Mouse (Mus musculus) embryonic facial prominence, embryonic 12.5 days (tissue): ENCODE data around the gene Rrp1. TPM values are rescaled to one million over a fixed set of nuclear protein-coding genes. Genes with fewer than 3 reads are reported as not detected.
A peak's percentile ranks its signal among the peaks of the same experiment; 100 is the strongest.

ENCODE experiments used
- ATAC-seq: fragments of 200-750 bp; cut with Nextera tagmentation; 2 replicates; pipeline ENCODE4 v1.8.0; 2017; ENCODE audit not compliant: insufficient number of reproducible peaks, insufficient read depth, low FRiP score, low TSS enrichment
- H3K27ac ChIP-seq: fragments of 300-500 bp; sonication (generic); 2 replicates; pipeline ENCODE4 v1.5.1; 2016; ENCODE audit warnings: mild to moderate bottlenecking
- H3K27me3 ChIP-seq: fragments of 300-500 bp; sonication (generic); 2 replicates; pipeline ENCODE4 v1.6.1; 2016; ENCODE audit warnings: mild to moderate bottlenecking, moderate library complexity
- H3K36me3 ChIP-seq: fragments of 300-500 bp; sonication (generic); 2 replicates; pipeline ENCODE4 v1.6.1; 2016; ENCODE audit warnings: mild to moderate bottlenecking
- H3K4me1 ChIP-seq: fragments of 300-500 bp; sonication (generic); 2 replicates; pipeline ENCODE4 v1.6.1; 2016
- H3K4me2 ChIP-seq: fragments of 300-500 bp; sonication (generic); replicated peaks from 2 replicates; pipeline ENCODE4 v1.6.1; 2016; ENCODE audit warnings: mild to moderate bottlenecking, moderate library complexity
- H3K4me3 ChIP-seq: fragments of 300-500 bp; sonication (generic); 2 replicates; pipeline ENCODE4 v1.5.1; 2016; ENCODE audit warnings: mild to moderate bottlenecking
- H3K9ac ChIP-seq: fragments of 300-500 bp; sonication (generic); 2 replicates; pipeline ENCODE4 v1.6.1; 2016; ENCODE audit warnings: mild to moderate bottlenecking, moderate library complexity
- H3K9me3 ChIP-seq: fragments of 300-500 bp; sonication (generic); 2 replicates; pipeline ENCODE4 v1.6.1; 2016; ENCODE audit warnings: mild to moderate bottlenecking, moderate library complexity
- WGBS: fragments of 180-500 bp; shearing (Covaris S2); methylation state at CpG from one replicate; pipeline ENCODE4 v1.1.7; 2016; 5-methylcytosine and 5-hydroxymethylcytosine counted together
- polyA plus RNA-seq: library from polyadenylated mRNA; unstranded; fragments of >200 nt; fragmentation: Nextera tagmentation; extraction: Ambion mirVana; gene quantifications from 2 replicates; pipeline ENCODE4 v1.2.1, GENCODE M21; 2016

The Rrp1 gene
- polyA plus RNA-seq, 1 experiment from 2014 or later: 323 TPM

DNA sequence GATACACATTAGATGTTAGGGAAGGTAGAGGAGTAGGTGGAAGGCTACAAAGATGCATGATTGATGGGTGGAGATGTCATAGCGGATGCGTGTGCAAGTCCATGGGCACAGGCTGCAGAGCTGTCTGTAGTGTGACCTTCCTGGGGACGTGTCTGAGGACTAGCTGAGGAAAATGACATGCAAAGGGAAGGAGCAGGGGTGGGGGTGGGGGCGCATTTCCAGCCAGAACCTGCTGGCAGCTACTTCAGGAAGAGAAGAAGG lies 16.3 kb downstream of the Rrp1 start:
- Histone ChIP-seq H3K9ac (no peak overlapping the region), H3K4me3 (no peak overlapping the region), H3K4me2 (peak overlapping the region; percentile 29; the same call in 1 of the 2 replicates), H3K36me3 (peaks cover 25% of the 10 kb centered on the region), H3K27me3 (peaks cover 13% of the 10 kb centered on the region), H3K4me1 (peaks cover 3% of the 10 kb centered on the region; the same call in 1 of the 2 replicates), H3K9me3 (no peaks in the 10 kb centered on the region), H3K27ac (no peak overlapping the region)
- WGBS: 58% methylated on average over 4 of the region's 4 CpGs
- no peak for ATAC-seq

DNA sequence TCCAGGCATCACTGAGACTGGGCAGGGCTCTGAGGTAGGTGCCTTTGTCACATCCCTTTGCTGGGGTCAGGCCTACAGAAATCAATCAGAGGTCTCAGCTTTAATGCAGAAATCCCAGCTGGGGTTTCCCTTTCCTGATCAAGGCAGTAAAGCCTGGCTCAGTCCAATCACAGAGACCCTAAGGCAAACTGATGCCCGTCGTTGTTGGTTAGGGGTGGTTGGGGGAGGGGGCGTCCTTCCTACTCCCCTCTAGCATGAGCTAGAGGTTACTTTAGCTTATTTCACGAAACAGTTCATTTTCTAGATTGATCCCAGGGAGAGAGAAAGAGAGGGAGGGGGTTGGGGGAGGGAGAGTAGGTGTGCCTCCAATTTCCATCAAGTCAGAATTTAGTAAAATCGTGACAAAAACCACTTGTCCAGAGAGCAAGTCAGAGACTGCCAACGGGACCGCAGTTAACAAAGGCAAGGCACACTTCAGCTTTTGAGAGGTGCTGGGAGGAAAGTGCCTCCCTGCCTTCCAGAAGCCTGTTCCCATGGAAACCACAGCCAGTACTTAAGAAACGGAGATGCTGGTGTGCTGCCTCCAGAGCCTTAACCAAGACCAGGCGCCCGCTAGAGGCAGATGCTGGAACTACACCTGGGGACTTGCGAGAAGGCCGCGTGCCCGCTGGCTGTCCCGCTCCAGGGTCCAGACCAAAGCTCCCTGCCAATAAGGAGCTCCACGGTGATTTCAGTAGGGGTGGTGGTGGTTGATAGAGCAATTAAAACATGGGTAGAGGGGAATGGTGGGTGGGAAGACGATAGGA lies 16.8 kb downstream of the Rrp1 start:
- H3K9ac ChIP-seq: no peak overlapping the region
- 4% methylated on average over 17 of the region's 17 CpGs for WGBS

DNA sequence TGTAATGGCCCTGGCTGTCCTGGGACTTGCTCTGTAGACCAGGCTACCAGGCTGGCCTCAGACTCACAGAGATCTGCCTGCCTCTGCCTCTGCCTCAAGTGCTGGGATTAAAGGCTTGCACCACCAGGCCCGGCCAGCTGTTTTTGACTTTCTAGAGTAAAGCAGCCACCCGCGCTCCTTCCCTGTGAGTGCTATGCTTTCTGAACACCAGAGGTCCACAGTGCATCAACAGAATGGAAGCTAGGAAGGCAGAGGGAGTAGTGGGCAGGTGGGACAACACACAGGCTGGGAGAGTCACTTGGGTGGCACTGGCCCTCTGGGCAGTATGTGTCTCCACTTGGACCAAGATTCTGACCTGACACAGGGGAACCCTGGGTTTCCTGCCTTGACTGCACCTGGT lies 17.5 kb downstream of the Rrp1 start:
- peaks cover 14% of the 10 kb centered on the region for H3K36me3 ChIP-seq
- H3K9me3 ChIP-seq: no peaks in the 10 kb centered on the region
- no peak overlapping the region for H3K27ac ChIP-seq
- no peak overlapping the region for H3K4me3 ChIP-seq
- peaks cover 3% of the 10 kb centered on the region; the same call in 1 of the 2 replicates for H3K4me1 ChIP-seq
- H3K9ac ChIP-seq: no peak overlapping the region
- peaks cover 25% of the 10 kb centered on the region for H3K27me3 ChIP-seq
- no peak for ATAC-seq
- no peak overlapping the region for H3K4me2 ChIP-seq
- 68% methylated on average over 3 of the region's 3 CpGs for WGBS

More for the DNA sequence above, 16.8 kb downstream of the Rrp1 start:
- Histone ChIP-seq H3K4me1 (peaks cover 3% of the 10 kb centered on the region; the same call in 1 of the 2 replicates), H3K4me2 (peak overlapping the region; percentile 29; the same call in 1 of the 2 replicates), H3K27me3 (peaks cover 19% of the 10 kb centered on the region), H3K9me3 (no peaks in the 10 kb centered on the region), H3K36me3 (peaks cover 20% of the 10 kb centered on the region), H3K27ac (no peak overlapping the region), H3K4me3 (no peak overlapping the region)
- no peak for ATAC-seq

DNA sequence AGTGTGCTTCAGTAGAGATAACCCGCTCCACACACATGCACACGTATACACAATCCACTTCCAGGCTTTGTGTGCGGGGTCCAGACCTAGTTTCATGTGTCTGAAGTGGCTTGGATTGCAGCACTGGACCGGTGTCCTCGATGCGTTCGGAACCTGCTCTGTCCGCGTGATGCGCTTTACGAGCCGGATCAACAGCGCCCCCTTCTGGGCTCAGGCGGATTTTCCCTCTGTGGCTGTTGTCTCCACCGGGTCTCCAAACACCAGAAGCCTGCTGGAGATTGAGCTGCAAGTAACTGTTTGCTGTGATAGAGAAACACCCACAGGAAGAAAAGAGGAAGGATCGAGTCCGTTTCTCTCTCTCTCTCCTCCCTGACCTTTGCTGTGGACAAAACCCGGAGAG lies 20.8 kb downstream of the Rrp1 start:
- Histone ChIP-seq H3K4me3 (0 out of 2 replicates have a peak overlapping the region, but pooled peaks have one; percentile 7), H3K4me1 (peaks cover 3% of the 10 kb centered on the region; the same call in 1 of the 2 replicates), H3K36me3 (no peaks in the 10 kb centered on the region), H3K27ac (no peak overlapping the region), H3K4me2 (0 out of 2 replicates have a peak overlapping the region, but pooled peaks have one; percentile 15), H3K27me3 (peaks cover 41% of the 10 kb centered on the region), H3K9me3 (no peaks in the 10 kb centered on the region), H3K9ac (no peak overlapping the region)
- WGBS: 2% methylated on average over 18 of the region's 18 CpGs
- ATAC-seq: no peak

DNA sequence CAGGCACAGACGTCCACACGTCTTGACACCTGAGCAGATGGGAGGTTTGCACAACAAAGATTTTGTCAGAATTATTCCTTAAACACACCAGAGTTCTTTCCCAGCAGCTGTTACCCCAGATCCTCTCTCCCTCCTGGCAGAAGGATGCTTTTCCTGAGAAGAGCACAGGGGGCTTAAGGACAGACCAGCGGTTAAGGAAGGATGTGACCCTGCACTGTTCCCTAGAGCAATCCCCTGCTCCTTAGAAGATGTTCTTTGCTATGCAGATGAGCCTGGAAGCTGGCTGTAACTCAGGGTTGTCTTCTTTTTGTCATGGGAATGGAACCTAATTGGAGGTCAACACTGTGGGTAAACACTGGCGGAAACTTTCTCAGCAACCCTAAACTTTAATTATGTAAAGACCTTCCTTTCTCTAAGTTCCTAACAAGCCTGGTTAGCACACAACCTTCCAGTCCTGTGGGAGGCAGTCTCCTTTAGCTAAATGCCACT lies 21.8 kb downstream of the Rrp1 start:
- H3K27ac ChIP-seq: no peak overlapping the region
- H3K9me3 ChIP-seq: no peaks in the 10 kb centered on the region
- no peaks in the 10 kb centered on the region for H3K36me3 ChIP-seq
- ATAC-seq: no peak
- 7% methylated on average over 4 of the region's 4 CpGs for WGBS
- H3K4me3 ChIP-seq: no peak overlapping the region
- no peak overlapping the region for H3K4me2 ChIP-seq
- no peak overlapping the region for H3K9ac ChIP-seq
- H3K4me1 ChIP-seq: peaks cover 2% of the 10 kb centered on the region; the same call in 1 of the 2 replicates
- H3K27me3 ChIP-seq: peaks cover 41% of the 10 kb centered on the region

DNA sequence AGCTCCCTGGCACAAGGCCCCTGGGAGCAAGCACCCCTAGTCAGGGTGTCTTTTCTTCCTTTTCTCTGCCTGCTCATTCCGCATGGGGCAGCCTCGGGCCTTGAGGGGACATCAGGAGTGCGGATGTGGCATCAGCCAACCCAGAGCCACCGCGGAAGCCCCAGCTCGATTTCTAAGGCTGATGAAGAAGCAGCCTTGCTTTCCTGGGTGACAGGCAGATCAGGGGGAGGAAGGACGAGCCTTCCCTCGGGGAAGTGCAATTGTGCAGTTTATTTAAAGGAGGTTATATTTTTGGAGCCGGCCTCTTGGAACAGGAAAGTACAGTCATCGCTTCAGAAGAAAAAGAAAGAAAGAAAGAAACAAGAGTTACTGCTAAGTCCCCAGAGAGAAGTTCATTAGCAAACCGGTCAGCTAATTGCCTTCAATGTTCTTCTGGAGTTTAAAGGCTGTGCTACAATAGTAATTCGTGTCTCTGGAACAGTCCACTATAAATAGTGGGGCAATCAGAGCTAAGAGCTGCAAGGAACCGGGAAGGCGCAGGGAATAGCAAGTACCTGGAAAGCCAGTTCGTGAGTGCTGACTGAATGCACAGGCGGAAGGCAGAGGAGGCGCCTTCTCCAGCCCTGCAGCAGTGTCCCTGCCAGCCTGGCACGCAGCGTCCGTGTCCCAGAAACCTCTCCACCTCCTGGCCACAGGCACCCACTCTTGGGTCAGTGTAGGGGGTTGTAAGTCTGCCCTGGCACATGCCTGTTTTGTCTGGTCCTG lies 24.4 kb downstream of the Rrp1 start:
- no peak overlapping the region for H3K9ac ChIP-seq
- no peaks in the 10 kb centered on the region for H3K4me1 ChIP-seq
- ATAC-seq: no peak
- peaks cover 41% of the 10 kb centered on the region for H3K27me3 ChIP-seq
- no peak overlapping the region for H3K4me2 ChIP-seq
- 61% methylated on average over 20 of the region's 20 CpGs for WGBS
- H3K27ac ChIP-seq: no peak overlapping the region
- H3K36me3 ChIP-seq: no peaks in the 10 kb centered on the region
- no peak overlapping the region for H3K4me3 ChIP-seq
- H3K9me3 ChIP-seq: no peaks in the 10 kb centered on the region

DNA sequence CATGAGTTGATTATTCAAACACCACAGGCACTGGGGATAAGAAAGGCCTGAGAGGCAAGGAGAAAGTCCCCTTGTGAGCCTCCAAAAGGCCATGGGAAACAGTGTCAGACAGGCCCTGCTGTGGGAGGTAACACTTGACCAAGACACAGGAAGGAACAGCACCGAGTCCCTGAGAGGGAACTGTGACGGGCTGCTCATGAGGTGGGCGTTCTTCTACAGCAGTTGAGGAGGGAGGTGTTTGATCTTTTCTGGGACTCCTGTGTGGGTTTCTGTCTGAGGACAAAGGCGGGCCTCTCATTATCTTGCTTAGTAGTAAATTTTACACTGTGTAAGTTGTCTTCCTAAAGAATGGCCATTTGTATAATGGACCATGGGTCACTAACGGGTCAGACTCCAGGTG lies 27.3 kb downstream of the Rrp1 start:
- no peak for ATAC-seq
- H3K9ac ChIP-seq: no peak overlapping the region
- no peak overlapping the region for H3K4me3 ChIP-seq
- WGBS: 72% methylated on average over 5 of the region's 5 CpGs
- H3K4me1 ChIP-seq: no peaks in the 10 kb centered on the region
- no peak overlapping the region for H3K4me2 ChIP-seq
- no peaks in the 10 kb centered on the region for H3K9me3 ChIP-seq
- no peaks in the 10 kb centered on the region for H3K36me3 ChIP-seq
- no peak overlapping the region for H3K27ac ChIP-seq
- H3K27me3 ChIP-seq: peaks cover 18% of the 10 kb centered on the region

DNA sequence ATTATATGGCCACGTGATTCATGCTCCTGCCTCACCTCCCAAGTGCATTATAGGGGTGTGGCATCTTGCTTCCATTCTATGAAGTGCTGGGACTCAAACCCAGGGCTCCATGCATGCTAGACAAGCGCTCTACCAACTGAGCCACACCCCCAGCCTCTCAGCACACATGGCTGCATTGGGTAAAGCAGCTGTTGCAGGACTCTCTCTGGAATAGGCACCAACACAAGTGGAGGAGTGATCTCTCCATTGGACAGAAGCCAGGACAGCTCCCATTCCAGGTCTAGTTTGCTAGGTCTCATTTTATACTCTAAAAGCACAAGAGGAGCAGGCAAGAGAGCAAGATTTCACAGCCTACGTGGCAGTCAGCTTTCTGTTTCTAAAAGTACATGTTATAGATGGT lies 29.3 kb downstream of the Rrp1 start:
- no peak overlapping the region for H3K4me2 ChIP-seq
- no peak overlapping the region for H3K4me3 ChIP-seq
- no peaks in the 10 kb centered on the region for H3K36me3 ChIP-seq
- 66% methylated on average over 3 of the region's 3 CpGs for WGBS
- H3K9me3 ChIP-seq: no peaks in the 10 kb centered on the region
- peaks cover 3% of the 10 kb centered on the region; the same call in 1 of the 2 replicates for H3K27me3 ChIP-seq
- H3K27ac ChIP-seq: no peak overlapping the region
- no peaks in the 10 kb centered on the region for H3K4me1 ChIP-seq
- no peak for ATAC-seq
- no peak overlapping the region for H3K9ac ChIP-seq

DNA sequence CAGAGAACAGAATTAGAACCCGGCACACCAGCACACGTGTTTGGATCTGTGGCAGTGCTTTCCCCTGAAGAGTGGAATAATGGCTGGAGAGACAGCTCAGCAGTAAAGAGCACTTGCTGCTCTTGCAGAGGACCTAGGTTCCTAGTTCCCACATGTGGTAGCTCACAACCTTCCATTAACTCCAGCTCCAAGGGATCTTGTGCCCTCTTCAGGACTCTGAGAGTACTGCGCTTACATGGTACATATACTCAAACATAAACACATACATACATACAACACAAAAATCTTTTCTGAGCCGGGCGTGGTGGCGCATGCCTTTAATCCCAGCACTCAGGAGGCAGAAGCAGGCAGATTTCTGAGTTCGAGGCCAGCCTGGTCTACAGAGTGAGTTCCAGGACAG lies 34.3 kb downstream of the Rrp1 start:
- 93% methylated on average over 7 of the region's 7 CpGs for WGBS
- Histone ChIP-seq H3K27ac (no peak overlapping the region), H3K4me3 (no peak overlapping the region), H3K4me2 (no peak overlapping the region), H3K36me3 (no peaks in the 10 kb centered on the region), H3K9me3 (no peaks in the 10 kb centered on the region), H3K4me1 (no peaks in the 10 kb centered on the region), H3K27me3 (no peaks in the 10 kb centered on the region), H3K9ac (no peak overlapping the region)
- ATAC-seq: no peak

DNA sequence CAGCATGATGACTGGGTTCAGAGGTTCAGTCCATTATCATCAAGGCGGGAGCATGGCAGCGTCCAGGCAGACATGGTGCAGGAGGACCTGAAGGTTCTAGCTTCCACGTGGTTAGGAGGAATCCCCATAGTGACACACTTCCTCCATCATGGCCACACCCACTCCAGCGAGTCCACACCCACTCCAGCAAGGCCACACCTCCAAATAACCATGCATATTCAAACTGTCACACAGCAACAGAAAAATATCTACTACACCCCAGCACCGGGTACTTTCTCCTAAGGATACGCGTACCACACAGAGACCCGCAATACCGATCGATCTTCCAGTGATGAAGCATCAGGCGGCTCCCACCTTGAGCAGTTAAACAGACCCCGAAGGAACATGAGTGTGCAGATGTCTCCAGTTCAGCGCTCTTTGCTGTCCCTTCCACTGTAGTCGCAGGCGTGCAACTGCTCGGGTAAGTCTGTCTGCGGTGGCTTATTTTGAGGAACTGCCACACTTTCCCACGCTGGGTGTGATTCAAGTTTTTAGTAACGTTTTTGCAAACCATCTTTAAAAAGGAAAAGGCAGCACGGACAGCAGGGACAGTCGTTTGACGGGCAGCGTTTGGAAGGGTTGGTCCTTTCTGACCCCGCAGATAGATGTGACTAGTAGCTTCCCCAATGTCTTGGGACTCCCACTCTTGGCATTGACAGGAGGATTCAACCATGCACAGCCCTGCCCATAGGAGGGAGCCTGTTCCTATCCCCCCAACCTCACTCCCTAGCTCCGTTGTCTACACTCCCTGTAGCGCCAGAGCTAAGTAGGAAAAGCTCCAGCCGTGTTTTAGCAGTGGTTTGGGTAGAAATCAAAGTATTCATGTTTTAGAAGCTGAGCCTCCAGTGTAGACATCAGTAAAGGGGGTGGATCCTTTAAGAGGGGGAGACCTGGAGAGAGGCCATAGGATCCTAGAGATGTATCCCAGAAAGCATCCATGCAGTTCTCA lies 39.9 kb downstream of the Rrp1 start:
- Histone ChIP-seq H3K4me1 (no peaks in the 10 kb centered on the region), H3K4me2 (no peak overlapping the region), H3K9me3 (no peaks in the 10 kb centered on the region), H3K4me3 (no peak overlapping the region), H3K27me3 (no peaks in the 10 kb centered on the region), H3K27ac (no peak overlapping the region), H3K36me3 (no peaks in the 10 kb centered on the region), H3K9ac (no peak overlapping the region)
- WGBS: 70% methylated on average over 27 of the region's 27 CpGs
- no peak for ATAC-seq

DNA sequence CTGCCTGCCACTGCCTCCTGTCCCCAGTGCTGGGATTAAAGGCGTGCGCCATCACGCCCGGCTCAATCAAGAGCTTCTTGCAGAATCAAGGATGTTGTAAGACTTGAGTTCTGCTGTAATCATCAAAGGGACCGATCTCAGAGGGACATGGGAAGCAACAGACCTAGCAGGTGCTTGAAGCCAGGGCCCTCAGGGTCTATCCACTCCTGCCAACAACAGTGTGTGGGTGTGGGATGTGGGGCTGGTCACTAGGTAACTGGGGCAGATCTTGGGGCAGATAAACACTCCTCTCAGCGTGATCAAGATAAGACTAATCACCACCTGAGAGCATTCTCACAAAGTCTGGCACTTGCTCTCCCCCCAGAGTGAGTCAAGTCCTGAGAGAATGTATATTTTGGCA lies 41.1 kb downstream of the Rrp1 start:
- no peak for ATAC-seq
- no peaks in the 10 kb centered on the region for H3K36me3 ChIP-seq
- no peaks in the 10 kb centered on the region for H3K27me3 ChIP-seq
- no peak overlapping the region for H3K27ac ChIP-seq
- WGBS: 76% methylated on average over 6 of the region's 6 CpGs
- no peaks in the 10 kb centered on the region for H3K4me1 ChIP-seq
- no peaks in the 10 kb centered on the region for H3K9me3 ChIP-seq
- H3K9ac ChIP-seq: no peak overlapping the region
- H3K4me3 ChIP-seq: no peak overlapping the region
- H3K4me2 ChIP-seq: no peak overlapping the region
